Mouse (Mus musculus) MEL (cell line): ENCODE results near the gene Ndufv1.

ENCODE experiments used
- MAZ ChIP-seq: IDR thresholded peaks from 2 replicates; pipeline ENCODE4 v1.6.1; 2012; ENCODE audit warnings: low read depth, mild to moderate bottlenecking, inconsistent platforms, low read length, improper control_type of control experiment
- POLR2AphosphoS5 ChIP-seq: IDR thresholded peaks from 2 replicates; pipeline ENCODE4 v1.6.1; 2012; ENCODE audit warnings: low read depth, borderline replicate concordance, mild to moderate bottlenecking, inconsistent platforms, low read length, moderate library complexity, mixed read lengths
- RAD21 ChIP-seq: IDR thresholded peaks from 2 replicates; pipeline ENCODE4 v1.6.1; 2011; ENCODE audit warnings: mild to moderate bottlenecking, low read depth, low read length, improper control_type of control experiment
- ZNF384 ChIP-seq: IDR thresholded peaks from 2 replicates; pipeline ENCODE4 v1.6.1; 2012; ENCODE audit warnings: low read depth, mild to moderate bottlenecking, inconsistent platforms, low read length, improper control_type of control experiment

DNA sequence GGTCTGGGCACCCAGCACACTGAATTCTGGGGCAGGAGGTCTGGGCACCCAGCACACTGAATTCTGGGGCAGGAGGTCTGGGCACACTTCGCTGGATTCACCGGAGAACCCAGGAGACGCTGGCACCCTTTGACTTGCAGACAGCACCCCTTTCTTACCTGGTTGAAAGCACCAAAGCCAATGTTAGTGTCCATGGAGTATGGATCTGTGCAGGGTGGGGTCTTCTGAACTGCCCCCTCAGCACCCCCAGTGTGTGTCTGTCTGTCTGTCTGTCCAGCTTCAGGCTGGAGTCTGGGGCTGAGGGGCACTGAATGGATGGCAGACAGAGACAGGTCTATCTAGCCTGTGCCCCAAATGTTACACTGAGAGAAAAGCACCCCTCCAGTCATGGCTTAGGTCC lies 21.0 kb downstream of the Ndufv1 start:
- TF ChIP-seq RAD21 (no peak), ZNF384 (no peak), POLR2AphosphoS5 (no peak), MAZ (no peak)
